Mouse (Mus musculus) ES-E14 (cell line): Measurements from ENCODE around the gene Mucl3.

Experiments
- HCFC1 ChIP-seq: IDR thresholded peaks from 2 replicates; pipeline ENCODE4 v1.6.1; 2012; ENCODE audit warnings: low read length, inconsistent platforms, borderline replicate concordance; ENCODE audit not compliant: insufficient read depth
- ZNF384 ChIP-seq: IDR thresholded peaks from 2 replicates; pipeline ENCODE4 v1.6.1; 2012; ENCODE audit warnings: low read depth, low read length, inconsistent platforms

DNA sequence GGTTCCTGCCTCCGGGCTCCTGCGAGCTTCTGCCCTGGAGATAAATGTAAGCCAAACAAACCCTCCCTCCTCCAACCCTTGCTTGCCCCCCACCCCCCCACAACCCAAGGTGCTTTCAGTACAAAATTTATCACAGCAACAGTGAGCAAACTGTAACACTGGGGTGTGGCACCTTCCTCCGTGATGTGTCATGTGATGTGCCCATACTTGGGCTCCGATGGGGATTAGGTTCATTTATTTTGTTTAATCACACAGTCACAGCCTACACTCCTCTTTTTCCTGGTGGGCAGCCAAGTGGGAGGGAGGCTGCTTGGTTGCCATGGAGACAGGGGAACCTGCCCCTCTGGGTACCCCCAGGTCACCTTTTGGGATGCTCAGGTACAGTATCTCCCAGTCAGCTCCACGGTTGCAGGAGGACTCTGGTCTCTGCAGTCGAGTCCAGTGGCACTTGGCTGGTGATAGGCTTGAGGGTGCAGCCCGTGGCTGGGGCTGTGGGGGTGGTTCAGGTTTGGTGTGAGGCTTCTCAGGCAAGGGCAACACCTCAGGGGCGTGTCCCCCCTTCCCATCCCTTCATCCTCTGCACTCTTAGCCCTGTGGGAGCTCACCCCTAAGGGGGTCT is 41.6 kb downstream of the Mucl3 start:
- TF ChIP-seq HCFC1 = no peak
- no peak for TF ChIP-seq ZNF384
